Mouse (Mus musculus) embryonic facial prominence, embryonic 11.5 days (tissue): ENCODE measurements around the gene Tspan3. TPM values are rescaled to one million over a fixed set of nuclear protein-coding genes. Genes with fewer than 3 reads are reported as not detected.

Experiments
- ATAC-seq: fragments of 200-750 bp; cut with Nextera tagmentation; replicated peaks from 2 replicates; pipeline ENCODE4 v1.8.0; 2017; ENCODE audit warnings: low read depth; ENCODE audit not compliant: insufficient number of reproducible peaks, low FRiP score, low TSS enrichment
- DNase-seq: peaks from one replicate; pipeline ENCODE4 v3.0.0-alpha.2; 2015; ENCODE audit warnings: low spot score
- H3K27ac ChIP-seq: fragments of 300-500 bp; sonication (generic); replicated peaks from 2 replicates; pipeline ENCODE4 v1.5.1; 2014; ENCODE audit warnings: mild to moderate bottlenecking, low read depth, low read length, control low read depth
- H3K27me3 ChIP-seq: fragments of 300-500 bp; sonication (generic); 2 replicates; pipeline ENCODE4 v1.6.1; 2014; ENCODE audit warnings: mild to moderate bottlenecking, low read length, moderate library complexity, mixed read lengths; ENCODE audit not compliant: control insufficient read depth, insufficient read depth
- H3K36me3 ChIP-seq: fragments of 300-500 bp; sonication (generic); replicated peaks from 2 replicates; pipeline ENCODE4 v1.6.1; 2014; ENCODE audit warnings: low read depth, mild to moderate bottlenecking, low read length, moderate library complexity, mixed read lengths; ENCODE audit not compliant: control insufficient read depth, insufficient read depth
- H3K4me1 ChIP-seq: fragments of 300-500 bp; sonication (generic); 2 replicates; pipeline ENCODE4 v1.6.1; 2014; ENCODE audit warnings: low read length, mixed read lengths; ENCODE audit not compliant: control insufficient read depth, insufficient read depth
- H3K4me2 ChIP-seq: fragments of 300-500 bp; sonication (generic); 2 replicates; pipeline ENCODE4 v1.6.1; 2014; ENCODE audit warnings: low read depth, mild to moderate bottlenecking, control low read depth, low read length, moderate library complexity
- H3K4me3 ChIP-seq: fragments of 300-500 bp; sonication (generic); 2 replicates; pipeline ENCODE4 v1.5.1; 2014; ENCODE audit warnings: low read depth, low read length, control low read depth
- H3K9ac ChIP-seq: fragments of 300-500 bp; sonication (generic); replicated peaks from 2 replicates; pipeline ENCODE4 v1.6.1; 2014; ENCODE audit warnings: mild to moderate bottlenecking, control low read depth, low read length
- H3K9me3 ChIP-seq: fragments of 300-500 bp; sonication (generic); replicated peaks from 2 replicates; pipeline ENCODE4 v1.6.1; 2016; ENCODE audit warnings: mild to moderate bottlenecking, low read length, inconsistent platforms, mixed read lengths; ENCODE audit not compliant: control insufficient read depth
- WGBS: fragments of 180-500 bp; shearing (Covaris S2); extraction: QIAGEN DNeasy Blood & Tissue Kit; methylation state at CpG from one replicate; pipeline ENCODE4 v1.1.7; 2014; 5-methylcytosine and 5-hydroxymethylcytosine counted together
- polyA plus RNA-seq: library from polyadenylated mRNA; unstranded; fragments of >200 nt; fragmentation: Nextera tagmentation; extraction: Ambion mirVana; gene quantifications from 2 replicates; pipeline ENCODE4 v1.2.1, GENCODE M21; 2014

Gene Tspan3
- polyA plus RNA-seq, 1 experiment from 2014 or later = 449 TPM

- DNase-seq (no peak), ATAC-seq (no peak)
- Histone ChIP-seq H3K27ac (no peak overlapping the region), H3K27me3 (no peaks in the 10 kb centered on the region), H3K4me3 (no peak overlapping the region), H3K4me2 (no peak overlapping the region), H3K9me3 (no peaks in the 10 kb centered on the region), H3K4me1 (no peaks in the 10 kb centered on the region), H3K36me3 (no peaks in the 10 kb centered on the region), H3K9ac (no peak overlapping the region)
- WGBS = 86% methylated on average over 3 of the region's 3 CpGs
These were observed 10.0 kb upstream of the Tspan3 start for GRCm38 (mm10) chr9:56175316-56175715.

- Histone ChIP-seq H3K27ac (no peak overlapping the region), H3K9ac (no peak overlapping the region), H3K27me3 (no peaks in the 10 kb centered on the region), H3K9me3 (no peaks in the 10 kb centered on the region), H3K4me3 (no peak overlapping the region), H3K36me3 (no peaks in the 10 kb centered on the region), H3K4me1 (no peaks in the 10 kb centered on the region), H3K4me2 (no peak overlapping the region)
- ATAC-seq = no peak
- DNase-seq = no peak
- 39% methylated on average over 6 of the region's 6 CpGs for WGBS
These were observed 2.4 kb upstream of the Tspan3 start for GRCm38 (mm10) chr9:56167690-56168089.

GRCm38 (mm10) chr9:56166161-56166560, 884 bp upstream of the Tspan3 start:
- ATAC-seq = no peak
- WGBS = 49% methylated on average over 5 of the region's 5 CpGs
- no peaks in the 10 kb centered on the region for H3K36me3 ChIP-seq
- no peak overlapping the region for H3K9ac ChIP-seq
- no peaks in the 10 kb centered on the region for H3K9me3 ChIP-seq
- H3K4me2 ChIP-seq = no peak overlapping the region
- H3K27ac ChIP-seq = no peak overlapping the region
- H3K4me3 ChIP-seq = no peak overlapping the region
- H3K27me3 ChIP-seq = no peaks in the 10 kb centered on the region
- no peaks in the 10 kb centered on the region for H3K4me1 ChIP-seq
- DNase-seq = peak; percentile 35

GRCm38 (mm10) chr9:56160341-56161141, 4.7 kb downstream of the Tspan3 start:
- no peaks in the 10 kb centered on the region for H3K4me1 ChIP-seq
- ATAC-seq (peak; percentile 95), DNase-seq (peak; percentile 96)
- peak overlapping the region; percentile 80 for H3K4me3 ChIP-seq
- peak overlapping the region; percentile 95 for H3K9ac ChIP-seq
- under 1% methylated on average over 81 of the region's 82 CpGs for WGBS
- no peaks in the 10 kb centered on the region for H3K27me3 ChIP-seq
- no peaks in the 10 kb centered on the region for H3K36me3 ChIP-seq
- H3K4me2 ChIP-seq = peak overlapping the region; percentile 41
- peak overlapping the region; percentile 85 for H3K27ac ChIP-seq
- no peaks in the 10 kb centered on the region for H3K9me3 ChIP-seq

GRCm38 (mm10) chr9:56159456-56159855, 5.8 kb downstream of the Tspan3 start:
- H3K4me2 ChIP-seq = peak overlapping the region; percentile 41
- H3K4me3 ChIP-seq = peak overlapping the region; percentile 80
- peak; percentile 19 for DNase-seq
- no peaks in the 10 kb centered on the region for H3K27me3 ChIP-seq
- no peaks in the 10 kb centered on the region for H3K36me3 ChIP-seq
- H3K9me3 ChIP-seq = no peaks in the 10 kb centered on the region
- no peak overlapping the region for H3K27ac ChIP-seq
- H3K9ac ChIP-seq = peak overlapping the region; percentile 14; the same call in 1 of the 2 replicates
- 4% methylated on average over 2 of the region's 2 CpGs for WGBS
- no peak for ATAC-seq
- H3K4me1 ChIP-seq = no peaks in the 10 kb centered on the region

- Histone ChIP-seq H3K4me1 (no peaks in the 10 kb centered on the region), H3K4me2 (no peak overlapping the region), H3K27me3 (no peaks in the 10 kb centered on the region), H3K4me3 (no peak overlapping the region), H3K27ac (no peak overlapping the region), H3K36me3 (no peaks in the 10 kb centered on the region), H3K9me3 (no peaks in the 10 kb centered on the region), H3K9ac (no peak overlapping the region)
- no peak for DNase-seq
- ATAC-seq = no peak
- WGBS = 71% methylated on average over 2 of the region's 2 CpGs
These were observed 7.2 kb downstream of the Tspan3 start for GRCm38 (mm10) chr9:56158077-56158476.

GRCm38 (mm10) chr9:56154572-56154971, 10.7 kb downstream of the Tspan3 start:
- Histone ChIP-seq H3K4me2 (no peak overlapping the region), H3K9me3 (no peaks in the 10 kb centered on the region), H3K4me3 (no peak overlapping the region), H3K27ac (no peak overlapping the region), H3K9ac (no peak overlapping the region), H3K36me3 (no peaks in the 10 kb centered on the region), H3K27me3 (no peaks in the 10 kb centered on the region), H3K4me1 (no peaks in the 10 kb centered on the region)
- 91% methylated on average over 5 of the region's 5 CpGs for WGBS
- ATAC-seq (no peak), DNase-seq (no peak)

- H3K27me3 ChIP-seq = no peaks in the 10 kb centered on the region
- DNase-seq (no peak), ATAC-seq (no peak)
- H3K9ac ChIP-seq = no peak overlapping the region
- no peaks in the 10 kb centered on the region for H3K9me3 ChIP-seq
- WGBS = 83% methylated on average over 4 of the region's 4 CpGs
- H3K4me1 ChIP-seq = no peaks in the 10 kb centered on the region
- H3K4me3 ChIP-seq = no peak overlapping the region
- H3K36me3 ChIP-seq = no peaks in the 10 kb centered on the region
- no peak overlapping the region for H3K27ac ChIP-seq
- no peak overlapping the region for H3K4me2 ChIP-seq
These were observed 12.7 kb downstream of the Tspan3 start for GRCm38 (mm10) chr9:56152482-56153007.
